Mouse (Mus musculus) MEL (cell line): ENCODE results near the gene Dnttip2.

Experiments used
- CHD1 ChIP-seq: IDR thresholded peaks from 2 replicates; pipeline ENCODE4 v1.6.1; 2012; ENCODE audit warnings: low read depth, mild to moderate bottlenecking, inconsistent platforms, low read length, improper control_type of control experiment
- CTCF ChIP-seq, 3 experiments: IDR thresholded peaks in 2 of 3; conservative IDR thresholded peaks in 1 of 3; 2 replicates each; pipeline ENCODE4 v1.5.1; 2011 to 2012; ENCODE audit warnings: low read length in 3 of 3, low read depth in 2 of 3, mild to moderate bottlenecking in 2 of 3, improper control_type of control experiment in 1 of 3, inconsistent platforms in 1 of 3, mixed read lengths in 1 of 3, moderate library complexity in 1 of 3; ENCODE audit not compliant: control insufficient read depth in 1 of 3, insufficient read depth in 1 of 3, poor library complexity in 1 of 3, severe bottlenecking in 1 of 3
- EP300 ChIP-seq, 2 experiments: IDR thresholded peaks; 2 replicates each; pipeline ENCODE4 v1.6.1; 2011; ENCODE audit warnings: improper control_type of control experiment in 2 of 2, low read length in 2 of 2, low read depth in 1 of 2, mild to moderate bottlenecking in 1 of 2
- JUND ChIP-seq: IDR thresholded peaks from 2 replicates; pipeline ENCODE4 v1.6.1; 2011; ENCODE audit warnings: low read depth, mild to moderate bottlenecking, improper control_type of control experiment, low read length
- MAX ChIP-seq: IDR thresholded peaks from 2 replicates; pipeline ENCODE4 v1.6.1; 2011; ENCODE audit warnings: low read length, improper control_type of control experiment
- MAZ ChIP-seq: IDR thresholded peaks from 2 replicates; pipeline ENCODE4 v1.6.1; 2012; ENCODE audit warnings: low read depth, mild to moderate bottlenecking, inconsistent platforms, low read length, improper control_type of control experiment
- MEF2A ChIP-seq: IDR thresholded peaks from 2 replicates; pipeline ENCODE4 v1.6.1; 2014; ENCODE audit warnings: low read depth, mild to moderate bottlenecking, inconsistent platforms, low read length, improper control_type of control experiment; ENCODE audit not compliant: poor library complexity, insufficient replicate concordance, severe bottlenecking; ENCODE audit errors: extremely low read depth
- MXI1 ChIP-seq: IDR thresholded peaks from 2 replicates; pipeline ENCODE4 v1.6.1; 2011; ENCODE audit warnings: mild to moderate bottlenecking, low read depth, low read length, improper control_type of control experiment
- NRF1 ChIP-seq: IDR thresholded peaks from 2 replicates; pipeline ENCODE4 v1.6.1; 2014; ENCODE audit warnings: low read depth, mild to moderate bottlenecking, inconsistent platforms, low read length, improper control_type of control experiment, moderate library complexity; ENCODE audit not compliant: poor library complexity, insufficient read depth, severe bottlenecking
- POLR2A ChIP-seq, 2 experiments: IDR thresholded peaks; 2 replicates each; pipeline ENCODE4 v1.6.1; 2011 to 2012; ENCODE audit warnings: low read length in 2 of 2, mild to moderate bottlenecking in 2 of 2, control low read depth in 1 of 2, improper control_type of control experiment in 1 of 2, low read depth in 1 of 2, moderate library complexity in 1 of 2; ENCODE audit not compliant: control insufficient read depth in 1 of 2, insufficient read depth in 1 of 2, poor library complexity in 1 of 2
- TCF12 ChIP-seq: IDR thresholded peaks from 2 replicates; pipeline ENCODE4 v1.6.1; 2014; ENCODE audit warnings: low read depth, mild to moderate bottlenecking, inconsistent platforms, low read length, improper control_type of control experiment, moderate library complexity
- UBTF ChIP-seq: IDR thresholded peaks from 2 replicates; pipeline ENCODE4 v1.6.1; 2012; ENCODE audit warnings: low read depth, mild to moderate bottlenecking, inconsistent platforms, low read length, improper control_type of control experiment, moderate library complexity, borderline replicate concordance; ENCODE audit not compliant: insufficient read depth
- USF1 ChIP-seq: IDR thresholded peaks from 2 replicates; pipeline ENCODE4 v1.6.1; 2014; ENCODE audit warnings: low read depth, mild to moderate bottlenecking, inconsistent platforms, low read length, improper control_type of control experiment, moderate library complexity
- ZNF384 ChIP-seq: IDR thresholded peaks from 2 replicates; pipeline ENCODE4 v1.6.1; 2012; ENCODE audit warnings: low read depth, mild to moderate bottlenecking, inconsistent platforms, low read length, improper control_type of control experiment

DNA sequence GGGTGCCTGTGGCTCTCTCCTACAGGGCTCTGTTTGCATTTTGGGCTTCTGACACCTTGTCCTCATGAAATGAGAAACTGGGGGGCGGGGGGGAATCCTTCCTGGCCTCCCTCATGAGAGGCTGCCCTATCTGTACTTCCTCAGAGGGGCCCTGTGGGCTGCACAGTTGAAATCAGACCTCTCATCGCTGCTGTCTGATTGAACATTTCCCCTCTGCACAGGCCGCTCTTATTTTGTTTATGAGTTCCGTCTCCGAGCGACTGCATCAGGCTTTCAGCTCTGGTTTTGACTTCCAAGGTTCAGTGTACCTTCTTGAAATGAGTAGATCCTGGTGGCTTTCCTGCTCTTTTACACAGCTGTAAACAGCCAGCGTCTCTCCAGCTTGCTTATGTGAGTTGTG, 60.2 kb downstream of the Dnttip2 start:
- TF ChIP-seq MEF2A = no peak
- no peak for TF ChIP-seq ZNF384
- TF ChIP-seq MAZ = no peak
- no peak for TF ChIP-seq USF1
- no peak for TF ChIP-seq MAX
- no peak for TF ChIP-seq MXI1
- TF ChIP-seq NRF1 = no peak
- no peak for TF ChIP-seq JUND
- TF ChIP-seq CTCF (IDR thresholded peaks at IDR 0.05 in 2 of 3, conservative IDR thresholded peaks at IDR 0.05 in 1 of 3; ENCODE audit: control insufficient read depth in 1 of 3, insufficient read depth in 1 of 3, low read depth in 2 of 3, low read length in 3 of 3, poor library complexity in 1 of 3, severe bottlenecking in 1 of 3) = no peak
- TF ChIP-seq POLR2A (IDR thresholded peaks at IDR 0.05; ENCODE audit: control insufficient read depth in 1 of 2, insufficient read depth in 1 of 2, low read depth in 1 of 2, low read length in 2 of 2, poor library complexity in 1 of 2) = no peak
- no peak for TF ChIP-seq TCF12
- TF ChIP-seq CHD1 = no peak
- no peak for TF ChIP-seq EP300 (IDR thresholded peaks at IDR 0.05; ENCODE audit: low read depth in 1 of 2, low read length in 2 of 2)
- no peak for TF ChIP-seq UBTF
